Mouse (Mus musculus): ENCODE measurements around the gene Zkscan17.

DNA sequence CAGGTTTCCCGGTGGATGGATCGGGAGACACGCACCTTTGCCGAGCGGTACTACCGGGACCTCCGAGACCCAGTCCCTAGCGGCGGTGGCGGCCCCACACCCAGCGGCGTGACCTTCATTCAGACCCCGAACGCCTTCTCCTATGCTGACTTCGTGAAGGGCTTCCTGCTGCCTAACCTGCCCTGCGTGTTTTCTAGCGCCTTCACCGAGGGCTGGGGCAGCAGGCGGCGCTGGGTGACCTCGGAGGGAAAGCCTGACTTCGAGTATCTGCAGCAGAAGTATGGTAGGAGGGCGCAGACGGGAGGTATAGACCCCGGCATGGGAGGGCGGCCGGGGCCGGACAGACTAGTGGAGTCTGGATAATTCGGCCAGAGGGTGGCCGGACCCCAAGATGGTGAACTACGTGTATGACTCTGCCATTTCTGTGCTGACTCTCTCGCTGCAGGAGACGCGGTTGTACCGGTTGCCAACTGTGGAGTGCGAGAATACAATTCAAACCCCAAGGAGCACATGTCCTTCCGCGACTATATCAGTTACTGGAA is 76.2 kb downstream of the Zkscan17 start:
- no peak for TF ChIP-seq CTCF (IDR thresholded peaks at IDR 0.05; ENCODE audit: low read depth, low read length)
- no peak for TF ChIP-seq POLR2A (IDR thresholded peaks at IDR 0.05; ENCODE audit: insufficient read depth, low read length)
- no peak for TF ChIP-seq EP300 (IDR thresholded peaks at IDR 0.05; ENCODE audit: insufficient read depth, low read depth, low read length)

Measured in ES-Bruce4 (cell line).